Mouse (Mus musculus) olfactory bulb, adult 2 months (tissue): ENCODE measurements around the gene Exo5.

Experiments used
- CTCF ChIP-seq: fragments of 200-500 bp; IDR thresholded peaks from 2 replicates; pipeline ENCODE4 v1.5.1; 2012; ENCODE audit warnings: low read depth, mild to moderate bottlenecking, low read length, moderate library complexity; ENCODE audit not compliant: insufficient read depth
- POLR2A ChIP-seq: fragments of 200-500 bp; IDR thresholded peaks from 2 replicates; pipeline ENCODE4 v1.6.1; 2012; ENCODE audit warnings: mild to moderate bottlenecking, low read depth, low read length, moderate library complexity; ENCODE audit not compliant: insufficient read depth

- TF ChIP-seq POLR2A: no peak
- no peak for TF ChIP-seq CTCF
Observed at GRCm38 (mm10) chr4:120911086-120911485, 13.7 kb downstream of the Exo5 start.
